Mouse (Mus musculus) right cerebral cortex, postnatal 14 days (tissue): ENCODE measurements around the gene Nfkbil1.

Experiments
- DNase-seq: peaks from one replicate; pipeline ENCODE4 v3.0.0; 2022

Gene Nfkbil1

GRCm38 (mm10) chr17:35172445-35173234 is 63.0 kb downstream of the Nfkbil1 start:
- peak; percentile 53 for DNase-seq
